Mouse (Mus musculus) c-Kit-positive CD71-positive TER-119-negative erythroid progenitor cells, embryonic 14.5 days (primary cell): ENCODE measurements around the gene Ttc33.
A peak's percentile ranks its signal among the peaks of the same experiment; 100 is the strongest.
"Not testable (repeated sequence)": the region's sequence is repeated elsewhere in the genome, so short reads cannot be mapped to it uniquely, and the experiment has no call there.

Source experiments
- DNase-seq: peaks from one replicate; pipeline ENCODE4 v3.0.0-alpha.2; 2013; ENCODE audit warnings: low read depth

Ttc33 gene

DNA sequence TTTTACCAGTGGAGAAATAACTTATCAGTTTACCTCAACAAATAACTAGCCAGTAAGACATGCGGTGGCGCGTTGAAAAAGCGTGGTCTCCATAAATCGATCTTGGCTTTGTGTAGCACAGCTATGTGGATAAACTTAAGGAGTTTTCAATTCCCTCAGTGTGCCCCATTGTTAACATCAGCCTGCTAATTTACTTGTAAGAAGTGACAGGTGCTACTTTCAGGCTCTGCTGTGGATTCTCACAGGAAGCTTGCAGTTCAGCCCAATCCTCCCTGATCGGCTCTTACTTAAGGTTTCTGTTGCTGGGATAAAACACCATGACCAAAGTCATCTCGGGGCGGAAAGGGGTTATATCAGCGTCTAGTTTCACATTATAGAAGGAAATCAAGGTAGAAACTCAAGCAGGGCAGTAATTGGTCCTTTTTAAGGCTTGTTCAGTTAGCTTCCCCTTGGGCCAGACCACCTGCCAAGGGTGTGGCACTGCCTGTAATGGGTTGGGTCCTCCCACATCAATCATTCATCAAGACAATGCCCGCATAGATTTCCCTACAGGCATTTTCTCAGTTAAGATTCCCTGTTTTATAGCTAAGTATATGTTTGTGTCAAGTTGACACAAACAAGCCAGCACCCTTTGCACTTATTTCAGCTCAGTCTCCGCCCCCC is 526 bp upstream of the Ttc33 start:
- no peak for DNase-seq

DNA sequence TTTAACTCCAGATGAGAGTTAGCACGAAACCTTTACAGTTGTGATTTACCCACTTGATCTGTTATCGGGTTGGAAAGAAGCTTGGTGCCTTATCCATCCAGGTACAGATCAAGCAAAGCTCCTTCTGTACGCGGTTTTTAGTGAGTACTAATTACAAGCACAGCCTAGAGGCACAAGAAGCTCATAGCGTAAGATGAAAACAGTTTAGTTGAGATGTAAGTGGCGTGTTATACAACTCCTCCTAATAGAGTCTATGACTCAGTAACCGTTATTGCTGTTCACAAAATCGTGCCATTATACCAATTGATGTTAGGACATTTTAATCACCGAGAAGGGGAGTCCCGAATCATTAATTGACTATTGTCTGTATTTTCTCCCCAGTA is 959 bp downstream of the Ttc33 start:
- DNase-seq: no peak

DNA sequence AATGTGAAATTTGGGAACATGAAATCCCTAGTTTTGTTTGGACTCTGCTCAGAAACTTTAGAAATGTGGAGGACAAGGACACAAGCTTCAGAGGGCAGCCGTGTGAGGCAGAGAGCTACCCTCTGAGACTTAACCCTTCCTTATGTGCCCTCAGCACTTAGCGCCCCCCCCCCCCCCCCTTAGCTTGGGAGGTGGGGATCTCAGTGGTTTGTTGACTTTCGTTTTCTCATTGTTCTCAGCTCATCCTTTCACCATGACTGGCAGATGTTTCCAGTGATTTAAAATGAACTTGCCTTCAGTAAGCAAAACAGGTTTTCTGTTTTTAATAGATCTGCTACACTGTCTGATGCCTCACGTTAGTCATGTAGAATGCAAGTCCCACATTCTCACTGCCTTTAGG is 1.8 kb downstream of the Ttc33 start:
- DNase-seq: no peak

DNA sequence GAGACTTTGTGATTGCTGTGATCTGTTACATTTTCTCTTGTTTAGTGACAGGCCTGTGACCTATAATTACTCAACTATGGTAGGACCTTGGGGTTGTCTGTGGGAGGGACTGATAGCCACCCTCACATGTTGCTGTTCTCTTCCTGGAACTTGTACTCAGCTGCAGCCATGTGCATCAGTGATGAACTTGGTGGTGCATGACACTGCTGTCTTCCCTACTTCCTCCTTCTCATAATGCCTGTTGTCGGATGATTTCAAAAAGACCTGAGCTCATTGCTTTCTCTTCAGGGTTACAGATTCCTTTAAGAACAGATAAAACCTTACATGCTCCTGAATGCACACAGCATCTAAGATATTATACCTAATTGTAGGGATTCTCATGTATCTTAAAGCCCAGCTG is 2.7 kb downstream of the Ttc33 start:
- no peak for DNase-seq

DNA sequence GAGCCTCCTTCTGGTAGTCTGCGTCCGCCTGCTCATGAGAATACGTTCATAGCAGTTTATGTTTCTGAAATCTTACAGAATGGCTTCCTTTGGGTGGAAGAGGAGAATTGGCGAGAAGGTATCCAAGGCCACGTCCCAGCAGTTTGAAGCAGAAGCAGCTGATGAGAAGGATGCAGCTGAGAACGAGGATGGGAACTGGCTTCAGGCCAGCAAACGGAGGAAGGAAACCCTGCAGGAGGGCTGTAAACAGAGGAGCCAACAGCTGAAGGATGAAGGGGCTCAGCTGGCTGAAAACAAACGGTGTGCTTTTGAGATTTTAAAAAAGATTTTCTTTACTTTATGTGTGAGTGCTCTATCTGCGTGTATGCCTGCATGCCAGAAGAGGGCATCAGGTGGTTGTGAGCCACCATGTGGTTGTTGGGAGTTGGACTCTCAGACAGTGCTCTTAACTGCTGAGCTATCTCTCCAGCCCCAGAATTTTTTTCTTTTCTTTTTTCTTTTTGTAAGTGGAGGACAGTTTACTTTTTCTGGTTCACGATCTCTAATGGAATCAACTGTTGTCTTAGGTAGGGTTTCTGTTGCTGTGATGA is 4.3 kb downstream of the Ttc33 start:
- no peak for DNase-seq

DNA sequence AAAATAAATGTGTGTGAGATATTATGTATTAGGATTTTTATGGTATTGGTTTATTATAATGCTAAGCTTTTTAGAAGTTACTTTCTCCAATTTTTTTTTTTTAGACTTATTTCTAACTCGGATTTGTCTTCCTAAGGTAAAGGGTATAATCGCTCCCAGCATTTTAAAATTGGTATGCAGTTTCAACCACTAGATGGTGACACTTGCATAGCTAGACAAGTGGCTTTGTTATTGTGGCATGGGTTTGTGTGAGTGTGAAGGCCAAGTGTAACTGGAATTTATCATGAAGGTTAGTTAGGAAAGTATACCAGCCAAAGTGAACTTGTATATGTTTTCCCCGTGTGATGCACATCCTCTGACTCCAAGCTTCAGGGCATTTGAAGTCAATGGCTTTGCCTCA is 8.5 kb downstream of the Ttc33 start:
- DNase-seq: no peak

DNA sequence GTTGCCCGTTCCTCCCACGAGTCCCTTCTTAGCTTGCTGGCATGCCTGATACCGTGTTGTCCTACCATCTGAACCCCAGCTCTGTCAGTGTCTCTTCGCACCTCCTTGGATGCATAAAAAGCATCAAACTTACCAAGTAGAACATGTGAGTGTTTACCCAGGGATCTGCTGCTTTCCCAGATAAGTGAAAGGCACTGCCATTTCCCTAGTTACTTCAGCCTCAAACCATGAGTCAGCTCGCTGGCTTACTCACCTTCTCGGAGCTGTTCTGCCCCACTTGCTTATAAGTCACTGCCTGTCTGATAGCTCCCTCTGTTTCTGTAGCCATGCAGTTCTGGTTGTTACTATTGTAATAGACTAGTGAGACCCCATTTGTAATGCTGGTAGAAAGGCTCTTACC is 9.1 kb downstream of the Ttc33 start:
- no peak for DNase-seq

DNA sequence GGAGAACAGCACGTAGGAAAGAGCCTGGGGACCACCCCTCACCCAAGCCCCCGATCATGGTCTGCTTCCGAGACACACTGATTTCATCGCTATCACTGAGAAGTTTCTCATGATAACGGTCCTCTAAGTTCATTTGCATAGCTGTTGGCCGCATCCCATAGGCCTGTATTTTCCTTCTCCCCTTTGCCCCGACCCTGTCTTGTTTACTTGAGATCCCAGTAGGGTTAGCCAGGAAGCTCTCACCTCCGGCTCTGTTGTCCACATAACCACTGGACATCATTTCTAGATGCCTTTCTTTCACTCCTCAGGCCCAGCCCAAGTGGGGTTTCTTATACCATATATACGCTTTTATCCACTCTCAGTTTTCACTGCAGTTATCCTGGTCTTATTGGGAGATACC is 9.6 kb downstream of the Ttc33 start:
- no peak for DNase-seq

DNA sequence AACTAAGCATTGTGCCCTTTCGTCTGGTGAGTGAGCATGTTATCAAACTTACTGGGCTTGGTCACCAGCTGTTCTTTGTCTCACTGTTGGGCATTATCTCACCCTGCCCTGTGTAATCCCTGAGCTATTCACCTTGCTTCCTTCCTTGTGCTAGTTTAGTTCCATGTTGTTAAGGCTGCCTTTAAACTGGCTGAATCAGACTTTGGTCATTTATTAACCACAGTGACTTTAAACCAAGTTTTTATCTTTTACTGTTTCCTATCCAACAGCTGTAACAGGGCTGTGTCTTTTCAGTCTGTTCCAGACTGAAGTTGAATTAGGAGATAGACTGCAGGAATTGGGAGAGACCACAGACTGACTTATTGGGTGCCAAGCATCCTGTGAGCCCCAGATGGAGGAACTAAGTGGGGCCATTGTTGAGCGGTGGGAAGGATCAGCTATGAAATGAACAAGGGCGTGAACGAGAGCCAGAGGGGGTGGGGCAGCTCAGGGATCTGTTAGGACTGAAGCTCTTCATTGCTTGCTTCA is 10.7 kb downstream of the Ttc33 start:
- no peak for DNase-seq

DNA sequence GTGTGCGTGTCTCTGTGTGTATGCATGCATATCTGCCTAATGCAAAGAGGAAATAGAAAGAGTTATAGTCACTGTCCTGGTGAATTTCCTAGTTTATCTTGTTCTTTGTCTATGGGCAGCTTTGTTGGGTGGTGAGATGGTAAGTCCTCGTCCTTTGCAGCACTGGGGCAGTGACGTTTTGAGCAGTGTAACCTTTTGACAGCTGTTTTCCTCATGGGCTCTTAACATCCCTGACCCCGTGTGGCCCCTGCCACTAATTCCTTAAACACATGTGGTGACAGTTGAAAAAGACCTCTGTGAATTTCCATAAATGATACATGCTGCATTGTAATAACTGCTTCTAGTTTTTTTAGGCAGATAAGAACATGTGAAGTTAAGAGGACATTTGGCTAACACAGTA is 11.4 kb downstream of the Ttc33 start:
- no peak for DNase-seq

DNA sequence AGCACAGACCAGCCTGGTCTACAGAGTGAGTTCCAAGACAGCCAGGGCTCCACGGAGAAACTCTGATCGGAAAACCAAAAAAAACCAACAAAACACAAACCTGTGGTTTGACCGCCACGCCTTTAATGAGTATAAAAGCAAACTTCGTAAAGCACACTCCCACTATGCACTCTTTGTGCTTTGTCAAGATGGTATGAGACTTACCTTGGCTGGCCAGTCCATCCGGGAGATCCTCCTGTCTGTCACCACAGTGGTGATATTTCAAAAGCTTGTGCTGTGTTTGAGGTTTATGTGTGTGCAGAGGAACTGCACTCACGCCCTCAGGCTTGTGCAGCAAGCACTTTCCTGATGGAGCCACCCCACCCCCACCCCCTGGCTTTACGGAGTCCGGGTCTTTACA is 19.9 kb downstream of the Ttc33 start:
- DNase-seq: no peak

DNA sequence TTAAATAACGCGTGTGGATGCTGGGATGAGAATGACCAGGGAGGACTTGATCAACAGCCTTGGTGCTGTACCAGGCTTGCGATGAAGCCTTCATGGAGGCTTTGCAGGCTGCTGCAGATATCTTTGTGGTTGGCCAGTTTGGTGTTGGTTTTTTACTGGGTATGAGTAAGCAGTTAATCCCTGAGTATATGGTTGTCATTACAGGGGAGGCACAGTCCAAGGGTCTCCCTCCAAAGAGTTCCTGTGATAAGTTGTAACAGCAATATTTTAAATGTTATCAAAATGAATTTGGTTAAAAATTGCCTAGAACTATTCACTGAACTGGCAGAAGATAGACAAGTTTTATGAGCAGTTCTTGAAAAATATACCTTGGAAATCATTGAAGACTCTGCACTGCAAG is 23.8 kb downstream of the Ttc33 start:
- no peak for DNase-seq

DNA sequence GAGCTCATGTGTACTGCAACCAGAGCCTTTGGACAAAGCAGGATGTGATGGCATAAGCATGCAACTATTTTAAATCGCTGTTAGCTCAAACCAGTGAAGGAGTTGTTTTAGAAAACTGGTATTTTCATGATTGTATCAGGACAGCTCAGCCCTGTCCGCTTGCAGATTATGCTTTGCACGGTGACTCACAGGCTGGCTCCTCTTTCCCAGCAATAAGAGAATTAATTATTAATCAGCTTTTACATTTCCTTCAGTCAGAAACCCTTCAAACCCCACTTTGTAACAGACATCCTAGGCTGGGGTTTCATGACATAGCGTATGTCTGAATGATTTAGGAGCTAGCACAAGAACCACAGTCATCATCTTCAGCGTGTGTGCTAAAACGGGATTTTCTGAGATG is 35.2 kb downstream of the Ttc33 start:
- DNase-seq: no peak

DNA sequence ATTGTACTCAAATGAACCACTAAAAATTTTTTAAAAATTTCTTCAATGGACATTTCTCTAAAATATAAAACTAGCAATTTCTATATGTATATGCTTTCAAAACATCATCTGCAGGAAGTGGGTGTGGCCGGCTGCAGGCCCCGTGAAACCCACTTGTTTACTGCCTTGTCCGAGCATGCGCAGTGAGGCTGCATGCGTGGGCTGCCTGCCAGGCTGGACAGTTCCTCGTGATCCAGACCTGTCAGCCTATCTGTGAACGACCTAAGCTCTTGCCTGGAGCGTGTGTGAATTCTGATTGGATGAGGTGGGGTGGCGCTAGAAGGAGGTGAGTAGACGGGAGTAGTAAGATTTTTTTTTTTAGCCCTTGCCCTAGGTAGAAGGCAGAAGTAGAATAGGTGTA is 45.4 kb downstream of the Ttc33 start:
- DNase-seq: not testable (repeated sequence)

DNA sequence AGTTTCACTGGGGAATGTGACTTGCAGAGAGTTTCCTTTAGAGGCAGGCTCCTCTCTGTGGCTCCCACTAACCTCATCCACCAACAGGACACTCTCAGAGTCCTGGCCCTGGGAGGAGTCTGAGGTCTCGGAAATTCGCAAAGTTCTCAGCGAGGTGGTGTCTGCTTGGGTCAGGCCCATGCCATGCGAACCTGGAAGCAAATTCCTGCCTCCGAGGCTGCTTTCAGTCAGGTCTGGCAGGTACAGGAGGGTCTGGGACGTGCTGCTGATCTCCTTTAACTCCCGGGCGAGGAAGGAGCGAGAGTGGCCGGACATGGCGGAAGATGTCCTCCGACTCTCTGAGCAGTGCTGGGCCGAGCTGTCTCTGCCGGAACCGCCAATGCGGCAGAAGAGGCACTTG is 49.3 kb downstream of the Ttc33 start:
- no peak for DNase-seq

DNA sequence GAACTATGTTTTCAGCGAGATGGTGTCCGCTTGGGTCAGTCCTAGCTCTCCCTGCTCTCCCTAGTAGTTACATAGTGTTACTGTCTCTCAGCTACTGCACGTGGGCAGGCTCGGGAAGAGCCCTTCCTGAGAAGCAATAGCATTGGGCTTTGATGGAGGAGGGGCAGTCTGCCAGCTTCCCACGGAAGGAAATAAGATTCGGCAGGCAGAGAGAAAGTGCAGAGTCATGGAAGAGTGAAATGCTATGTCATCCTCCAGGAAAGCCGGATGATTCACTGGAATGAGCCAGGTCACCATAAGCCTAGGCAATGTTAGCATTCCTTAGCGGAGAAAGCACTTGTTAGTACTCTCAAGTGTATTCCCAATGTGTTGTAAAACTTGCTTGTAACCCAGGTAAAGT is 50.2 kb downstream of the Ttc33 start:
- DNase-seq: peak; percentile 4

DNA sequence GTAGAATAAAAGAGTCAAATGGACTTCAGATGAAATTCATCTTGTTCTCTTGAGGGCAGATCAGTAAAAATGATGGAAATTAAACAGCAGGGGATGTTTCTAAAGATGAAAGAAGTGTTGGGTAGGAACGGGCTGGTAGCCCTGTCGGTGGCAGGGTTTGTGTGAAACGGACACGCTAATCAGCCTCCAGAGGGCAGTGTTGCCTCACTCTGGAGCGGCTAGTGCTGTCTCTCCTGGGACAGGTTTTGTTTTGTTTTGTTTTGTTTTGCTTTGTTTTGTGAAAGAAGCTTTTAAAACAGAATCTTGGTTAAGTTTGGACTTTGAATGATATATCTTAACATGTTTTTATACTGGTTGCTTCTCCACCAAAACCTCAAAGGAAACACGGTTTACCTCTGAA is 51.2 kb downstream of the Ttc33 start:
- DNase-seq: peak; percentile 85

DNA sequence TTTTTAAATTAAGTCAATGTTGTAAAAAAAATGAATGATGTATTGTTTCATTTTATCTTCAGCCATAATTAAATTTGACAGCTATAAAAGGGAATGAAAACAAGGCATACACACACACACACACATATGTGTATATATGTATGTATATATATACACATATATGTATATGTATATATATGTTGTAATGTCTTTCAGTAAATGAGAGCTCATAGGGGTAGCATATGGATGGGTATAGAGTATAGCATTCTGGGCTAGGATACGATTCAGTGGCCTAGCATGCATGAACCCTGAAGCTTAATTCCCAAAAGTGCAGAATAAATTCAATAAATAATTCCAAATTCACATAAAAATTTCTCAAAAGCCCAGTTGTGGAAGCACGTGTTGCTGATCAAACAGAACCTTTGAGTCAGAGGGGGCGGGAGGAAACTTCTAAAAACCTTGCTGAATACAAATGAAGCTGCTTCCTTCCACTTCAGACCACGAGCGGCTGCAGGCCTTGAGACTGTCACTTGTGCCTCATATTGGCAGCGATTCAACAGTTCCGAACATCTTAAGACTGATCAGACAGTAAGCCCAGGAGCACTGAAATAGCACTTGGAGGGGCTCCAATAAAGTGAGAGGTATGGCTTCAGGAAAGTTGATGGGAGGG is 51.8 kb downstream of the Ttc33 start:
- DNase-seq: peak; percentile 13

DNA sequence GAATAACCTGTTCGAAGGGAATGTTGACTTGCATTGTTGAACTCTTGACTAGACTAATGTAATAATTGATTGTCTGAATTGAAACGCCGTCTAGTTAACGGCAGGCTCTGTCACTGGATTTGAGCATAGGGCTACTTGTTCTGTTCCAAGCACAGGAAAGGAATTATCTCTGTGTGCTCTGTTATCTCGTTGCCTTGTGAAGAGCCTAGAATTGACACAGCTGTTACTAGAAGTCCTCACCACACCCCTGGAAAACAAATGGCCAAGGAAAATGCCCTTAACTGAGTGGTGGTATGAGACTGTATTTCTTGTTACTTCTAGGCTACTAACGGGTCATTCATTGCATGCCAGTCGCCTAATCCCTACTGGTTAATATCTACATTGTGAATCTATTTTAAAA is 52.7 kb downstream of the Ttc33 start:
- peak; percentile 10 for DNase-seq

DNA sequence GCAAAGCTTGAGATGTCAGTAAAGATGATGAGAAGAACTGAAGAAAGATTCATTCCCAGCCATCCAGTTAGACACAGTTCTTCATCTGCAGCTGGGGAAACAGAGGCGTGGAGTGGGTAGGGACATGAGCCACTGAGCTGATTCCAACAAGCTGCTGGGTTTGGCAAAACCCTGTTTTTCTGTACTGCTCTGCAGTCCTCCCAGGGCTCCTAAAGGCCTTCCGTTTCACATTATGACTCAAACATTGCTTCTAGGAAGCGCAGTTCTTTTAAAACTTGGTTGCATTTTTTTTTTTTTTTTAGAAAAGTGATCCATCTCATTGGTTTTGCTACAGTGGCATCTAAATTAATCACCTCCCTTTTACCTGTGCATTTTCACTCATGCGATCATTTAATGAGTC is 53.2 kb downstream of the Ttc33 start:
- peak; percentile 9 for DNase-seq

DNA sequence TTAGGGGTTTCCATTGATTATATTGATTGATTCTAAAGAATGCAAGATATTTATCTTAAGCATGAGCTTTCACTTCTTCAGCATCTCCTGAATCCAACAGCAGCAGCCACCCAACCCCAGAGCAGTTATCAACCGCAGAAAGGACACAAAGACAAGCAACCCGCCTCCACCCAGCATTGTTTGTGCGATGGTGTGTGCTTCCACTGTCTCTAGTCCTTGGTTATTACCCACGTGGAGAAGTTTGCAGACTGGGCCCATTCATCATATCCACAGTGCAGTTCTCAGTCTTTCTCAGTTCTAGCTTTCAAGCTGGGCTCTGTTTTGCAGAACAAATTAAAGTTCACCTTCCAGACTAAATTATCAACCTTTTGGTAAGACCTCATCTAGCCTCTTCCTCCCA is 54.0 kb downstream of the Ttc33 start:
- DNase-seq: peak; percentile 34

DNA sequence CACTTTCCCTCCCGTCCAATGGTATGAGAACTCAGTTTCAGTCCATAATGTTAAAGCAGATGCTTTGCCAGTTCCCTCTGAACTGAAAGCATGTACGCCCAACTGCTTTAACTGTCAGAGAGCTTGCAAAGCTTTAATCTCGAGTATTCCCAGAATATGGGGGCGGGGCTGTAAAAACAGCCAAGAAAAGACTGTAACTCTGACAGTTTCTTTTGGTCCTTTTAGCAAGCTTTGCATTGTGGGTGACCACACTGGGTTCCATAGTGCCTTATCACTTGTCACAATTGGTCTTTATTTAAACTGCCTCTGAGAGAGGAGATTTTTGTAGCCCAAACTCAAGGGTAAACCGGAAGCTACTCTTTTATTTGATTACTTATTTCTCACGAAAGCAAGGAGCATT is 54.6 kb downstream of the Ttc33 start:
- DNase-seq: peak; percentile 77

DNA sequence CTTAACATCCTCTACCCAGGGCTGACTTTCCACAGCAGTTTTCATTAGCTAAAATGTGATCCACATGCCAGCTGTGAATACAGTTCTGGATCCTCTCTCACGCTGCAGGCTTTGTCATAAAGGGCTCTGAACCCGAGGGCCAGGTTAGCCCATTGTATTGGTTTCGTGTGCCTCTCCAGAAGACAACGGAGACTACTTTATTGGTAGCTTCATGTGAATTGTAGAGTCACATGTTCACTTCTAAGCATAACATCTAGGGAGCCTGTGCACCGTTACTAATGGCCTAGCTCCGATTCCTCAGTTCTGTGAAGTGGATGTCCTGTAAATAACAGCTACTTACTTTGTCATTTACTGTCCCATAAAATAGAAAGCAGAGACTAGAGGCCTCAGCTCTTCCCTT is 55.0 kb downstream of the Ttc33 start:
- DNase-seq: no peak
